Mouse (Mus musculus): Measurements from ENCODE around the gene St3gal2. TPM values are rescaled to one million over a fixed set of nuclear protein-coding genes. Genes with fewer than 3 reads are reported as not detected.

St3gal2 gene
- polyA plus RNA-seq, 1 experiment from 2014 or later: 15.1 TPM

- no peak for DNase-seq (ENCODE audit: low spot score)
- Histone ChIP-seq H3K27ac (no peak overlapping the region), H3K4me3 (replicated peaks; ENCODE audit: low read depth, low read length) (no peak overlapping the region), H3K27me3 (ENCODE audit: insufficient read depth, low read length) (no peaks in the 10 kb centered on the region), H3K9me3 (replicated peaks; ENCODE audit: low read length) (no peaks in the 10 kb centered on the region), H3K36me3 (ENCODE audit: insufficient read depth, low read length) (peaks cover 21% of the 10 kb centered on the region), H3K9ac (ENCODE audit: low read depth, low read length) (no peak overlapping the region), H3K4me1 (replicated peaks; ENCODE audit: insufficient read depth, low read length) (no peaks in the 10 kb centered on the region), H3K4me2 (ENCODE audit: low read length) (no peak overlapping the region)
- no peak for ATAC-seq (replicated peaks; ENCODE audit: low FRiP score, low read depth)
- WGBS: 92% methylated on average over 10 of the region's 10 CpGs
- no peak for TF ChIP-seq CTCF (IDR thresholded peaks at IDR 0.05; ENCODE audit: low read depth)
Observed at GRCm38 (mm10) chr8:110887551-110887950, 32.2 kb upstream of the St3gal2 start.

GRCm38 (mm10) chr8:110888441-110888840 lies 31.3 kb upstream of the St3gal2 start:
- DNase-seq (ENCODE audit: low spot score) (no peak), ATAC-seq (replicated peaks; ENCODE audit: low FRiP score, low read depth) (no peak)
- H3K9me3 ChIP-seq (replicated peaks; ENCODE audit: low read length): no peaks in the 10 kb centered on the region
- H3K4me3 ChIP-seq (replicated peaks; ENCODE audit: low read depth, low read length): no peak overlapping the region
- no peak overlapping the region for H3K9ac ChIP-seq (ENCODE audit: low read depth, low read length)
- H3K36me3 ChIP-seq (ENCODE audit: insufficient read depth, low read length): peaks cover 13% of the 10 kb centered on the region; the same call in 1 of the 2 replicates
- no peak for TF ChIP-seq CTCF (IDR thresholded peaks at IDR 0.05; ENCODE audit: low read depth)
- H3K27ac ChIP-seq: no peak overlapping the region
- 88% methylated on average over 8 of the region's 8 CpGs for WGBS
- no peaks in the 10 kb centered on the region for H3K27me3 ChIP-seq (ENCODE audit: insufficient read depth, low read length)
- no peaks in the 10 kb centered on the region for H3K4me1 ChIP-seq (replicated peaks; ENCODE audit: insufficient read depth, low read length)
- no peak overlapping the region for H3K4me2 ChIP-seq (ENCODE audit: low read length)

DNA sequence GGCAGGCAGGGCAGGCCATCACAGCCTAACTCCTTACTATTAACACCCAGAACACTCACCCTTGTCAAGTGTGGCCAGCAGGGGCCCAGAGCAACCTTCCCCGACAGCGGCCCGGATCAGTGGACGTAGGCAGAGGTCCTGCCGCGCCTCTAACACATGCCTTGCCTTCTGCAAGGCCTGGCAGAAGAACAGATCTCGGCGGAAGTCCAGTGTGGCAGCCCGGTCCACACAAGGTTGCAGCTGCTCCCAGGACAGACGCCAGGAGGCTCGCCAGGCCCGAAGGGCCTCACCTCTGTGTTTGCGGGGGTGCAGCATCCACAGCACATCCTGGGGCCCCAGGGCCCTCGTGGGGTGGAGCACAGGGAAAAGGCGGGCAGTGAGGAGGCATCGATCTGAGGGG lies 30.9 kb upstream of the St3gal2 start:
- Histone ChIP-seq H3K9me3 (replicated peaks; ENCODE audit: low read length) (no peaks in the 10 kb centered on the region), H3K36me3 (ENCODE audit: insufficient read depth, low read length) (peaks cover 13% of the 10 kb centered on the region; the same call in 1 of the 2 replicates), H3K4me3 (replicated peaks; ENCODE audit: low read depth, low read length) (no peak overlapping the region), H3K27me3 (ENCODE audit: insufficient read depth, low read length) (no peaks in the 10 kb centered on the region), H3K4me1 (replicated peaks; ENCODE audit: insufficient read depth, low read length) (no peaks in the 10 kb centered on the region), H3K9ac (ENCODE audit: low read depth, low read length) (no peak overlapping the region), H3K4me2 (ENCODE audit: low read length) (no peak overlapping the region), H3K27ac (no peak overlapping the region)
- DNase-seq (ENCODE audit: low spot score): no peak
- no peak for ATAC-seq (replicated peaks; ENCODE audit: low FRiP score, low read depth)
- TF ChIP-seq CTCF (IDR thresholded peaks at IDR 0.05; ENCODE audit: low read depth): no peak
- WGBS: 90% methylated on average over 16 of the region's 16 CpGs

GRCm38 (mm10) chr8:110889904-110890470 lies 29.7 kb upstream of the St3gal2 start:
- H3K4me1 ChIP-seq (replicated peaks; ENCODE audit: insufficient read depth, low read length): no peaks in the 10 kb centered on the region
- no peak overlapping the region for H3K4me2 ChIP-seq (ENCODE audit: low read length)
- no peak overlapping the region for H3K27ac ChIP-seq
- H3K9ac ChIP-seq (ENCODE audit: low read depth, low read length): no peak overlapping the region
- DNase-seq (ENCODE audit: low spot score): no peak
- no peaks in the 10 kb centered on the region for H3K9me3 ChIP-seq (replicated peaks; ENCODE audit: low read length)
- no peak overlapping the region for H3K4me3 ChIP-seq (replicated peaks; ENCODE audit: low read depth, low read length)
- WGBS: 84% methylated on average over 12 of the region's 12 CpGs
- TF ChIP-seq CTCF (IDR thresholded peaks at IDR 0.05; ENCODE audit: low read depth): no peak
- no peak for ATAC-seq (replicated peaks; ENCODE audit: low FRiP score, low read depth)
- H3K36me3 ChIP-seq (ENCODE audit: insufficient read depth, low read length): peaks cover 13% of the 10 kb centered on the region; the same call in 1 of the 2 replicates
- H3K27me3 ChIP-seq (ENCODE audit: insufficient read depth, low read length): no peaks in the 10 kb centered on the region

DNA sequence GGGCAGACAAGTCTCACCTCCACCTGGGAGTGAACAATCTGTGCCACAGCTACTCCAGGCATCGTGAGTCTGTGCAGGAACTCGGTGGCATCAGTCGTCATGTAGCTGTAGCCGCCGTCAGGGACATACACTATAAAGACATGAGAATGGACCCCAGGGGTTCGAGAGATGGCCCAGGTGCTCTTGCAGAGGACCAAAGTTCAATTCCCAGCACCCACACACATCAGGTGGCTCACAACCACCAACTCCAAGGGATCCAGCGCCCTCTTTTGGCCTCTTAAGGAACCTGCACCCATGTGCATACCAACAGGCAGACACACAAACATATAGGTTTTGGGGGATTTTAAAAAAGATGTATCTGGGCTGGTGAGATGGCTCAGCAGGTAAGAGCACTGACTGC lies 27.7 kb upstream of the St3gal2 start:
- H3K4me3 ChIP-seq (replicated peaks; ENCODE audit: low read depth, low read length): no peak overlapping the region
- no peak overlapping the region for H3K4me2 ChIP-seq (ENCODE audit: low read length)
- H3K27me3 ChIP-seq (ENCODE audit: insufficient read depth, low read length): no peaks in the 10 kb centered on the region
- H3K36me3 ChIP-seq (ENCODE audit: insufficient read depth, low read length): peaks cover 10% of the 10 kb centered on the region; the same call in 1 of the 2 replicates
- no peaks in the 10 kb centered on the region for H3K9me3 ChIP-seq (replicated peaks; ENCODE audit: low read length)
- WGBS: 91% methylated on average over 7 of the region's 7 CpGs
- TF ChIP-seq CTCF (IDR thresholded peaks at IDR 0.05; ENCODE audit: low read depth): no peak
- no peak overlapping the region for H3K27ac ChIP-seq
- no peaks in the 10 kb centered on the region for H3K4me1 ChIP-seq (replicated peaks; ENCODE audit: insufficient read depth, low read length)
- no peak overlapping the region for H3K9ac ChIP-seq (ENCODE audit: low read depth, low read length)
- ATAC-seq (replicated peaks; ENCODE audit: low FRiP score, low read depth): no peak
- no peak for DNase-seq (ENCODE audit: low spot score)

- no peak for DNase-seq (ENCODE audit: low spot score)
- ATAC-seq (replicated peaks; ENCODE audit: low FRiP score, low read depth): no peak
- TF ChIP-seq CTCF (IDR thresholded peaks at IDR 0.05; ENCODE audit: low read depth): no peak
- Histone ChIP-seq H3K4me2 (ENCODE audit: low read length) (no peak overlapping the region), H3K4me3 (replicated peaks; ENCODE audit: low read depth, low read length) (no peak overlapping the region), H3K27ac (no peak overlapping the region), H3K4me1 (replicated peaks; ENCODE audit: insufficient read depth, low read length) (no peaks in the 10 kb centered on the region), H3K27me3 (ENCODE audit: insufficient read depth, low read length) (no peaks in the 10 kb centered on the region), H3K9ac (ENCODE audit: low read depth, low read length) (no peak overlapping the region), H3K36me3 (ENCODE audit: insufficient read depth, low read length) (0 out of 2 replicates have a peak, but pooled peaks cover 7% of the 10 kb centered on the region), H3K9me3 (replicated peaks; ENCODE audit: low read length) (no peaks in the 10 kb centered on the region)
- 93% methylated on average over 2 of the region's 2 CpGs for WGBS
Observed at GRCm38 (mm10) chr8:110892913-110893312, 26.8 kb upstream of the St3gal2 start.

- Histone ChIP-seq H3K4me3 (replicated peaks; ENCODE audit: low read depth, low read length) (no peak overlapping the region), H3K9me3 (replicated peaks; ENCODE audit: low read length) (no peaks in the 10 kb centered on the region), H3K4me1 (replicated peaks; ENCODE audit: insufficient read depth, low read length) (no peaks in the 10 kb centered on the region), H3K9ac (ENCODE audit: low read depth, low read length) (no peak overlapping the region), H3K4me2 (ENCODE audit: low read length) (no peak overlapping the region), H3K36me3 (ENCODE audit: insufficient read depth, low read length) (0 out of 2 replicates have a peak, but pooled peaks cover 3% of the 10 kb centered on the region), H3K27me3 (ENCODE audit: insufficient read depth, low read length) (no peaks in the 10 kb centered on the region), H3K27ac (no peak overlapping the region)
- no peak for ATAC-seq (replicated peaks; ENCODE audit: low FRiP score, low read depth)
- DNase-seq (ENCODE audit: low spot score): no peak
- TF ChIP-seq CTCF (IDR thresholded peaks at IDR 0.05; ENCODE audit: low read depth): no peak
- 84% methylated on average over 10 of the region's 10 CpGs for WGBS
Observed at GRCm38 (mm10) chr8:110894851-110895250, 24.9 kb upstream of the St3gal2 start.

Data from kidney, postnatal 0 days (tissue).